Mouse (Mus musculus): ENCODE results near the gene Zmat5.
A peak's percentile ranks its signal among the peaks of the same experiment; 100 is the strongest.
"Not testable (repeated sequence)": the region's sequence is repeated elsewhere in the genome, so short reads cannot be mapped to it uniquely, and the experiment has no call there.

The Zmat5 gene

GRCm38 (mm10) chr11:4690353-4690752, 14.1 kb upstream of the Zmat5 start:
- DNase-seq (ENCODE audit: low read depth, low spot score): no peak

- DNase-seq (ENCODE audit: low read depth, low spot score): no peak
These were observed 13.3 kb upstream of the Zmat5 start for GRCm38 (mm10) chr11:4691213-4691612.

GRCm38 (mm10) chr11:4692162-4692561, 12.3 kb upstream of the Zmat5 start:
- DNase-seq (ENCODE audit: low read depth, low spot score): no peak

- peak; percentile 89 for DNase-seq (ENCODE audit: low read depth, low spot score)
These were observed 7.2 kb upstream of the Zmat5 start for GRCm38 (mm10) chr11:4697043-4697983.

GRCm38 (mm10) chr11:4700726-4701125, 3.8 kb upstream of the Zmat5 start:
- peak; percentile 90 for DNase-seq (ENCODE audit: low read depth, low spot score)

- DNase-seq (ENCODE audit: low read depth, low spot score): no peak
These were observed 798 bp upstream of the Zmat5 start for GRCm38 (mm10) chr11:4703688-4704071.

GRCm38 (mm10) chr11:4705178-4705577, 700 bp downstream of the Zmat5 start:
- DNase-seq (ENCODE audit: low read depth, low spot score): no peak

- not testable (repeated sequence) for DNase-seq (ENCODE audit: low read depth, low spot score)
These were observed 5.7 kb downstream of the Zmat5 start for GRCm38 (mm10) chr11:4710188-4710587.

GRCm38 (mm10) chr11:4712822-4713221, 8.3 kb downstream of the Zmat5 start:
- peak; percentile 21 for DNase-seq (ENCODE audit: low read depth, low spot score)

- no peak for DNase-seq (ENCODE audit: low read depth, low spot score)
These were observed 10.2 kb downstream of the Zmat5 start for GRCm38 (mm10) chr11:4714727-4715126.

- DNase-seq (ENCODE audit: low read depth, low spot score): no peak
These were observed 11.1 kb downstream of the Zmat5 start for GRCm38 (mm10) chr11:4715596-4715995.

GRCm38 (mm10) chr11:4716530-4717236, 12.2 kb downstream of the Zmat5 start:
- no peak for DNase-seq (ENCODE audit: low read depth, low spot score)

- DNase-seq (ENCODE audit: low read depth, low spot score): no peak
These were observed 14.1 kb downstream of the Zmat5 start for GRCm38 (mm10) chr11:4718548-4718947.

- no peak for DNase-seq (ENCODE audit: low read depth, low spot score)
These were observed 15.5 kb downstream of the Zmat5 start for GRCm38 (mm10) chr11:4719961-4720360.

- DNase-seq (ENCODE audit: low read depth, low spot score): no peak
These were observed 15.9 kb downstream of the Zmat5 start for GRCm38 (mm10) chr11:4720393-4720792.

- no peak for DNase-seq (ENCODE audit: low read depth, low spot score)
These were observed 16.6 kb downstream of the Zmat5 start for GRCm38 (mm10) chr11:4720900-4721580.

GRCm38 (mm10) chr11:4721728-4722127, 17.2 kb downstream of the Zmat5 start:
- DNase-seq (ENCODE audit: low read depth, low spot score): no peak

GRCm38 (mm10) chr11:4729603-4730002, 25.1 kb downstream of the Zmat5 start:
- no peak for DNase-seq (ENCODE audit: low read depth, low spot score)

GRCm38 (mm10) chr11:4730096-4730495, 25.6 kb downstream of the Zmat5 start:
- no peak for DNase-seq (ENCODE audit: low read depth, low spot score)

- no peak for DNase-seq (ENCODE audit: low read depth, low spot score)
These were observed 26.4 kb downstream of the Zmat5 start for GRCm38 (mm10) chr11:4730913-4731312.

- no peak for DNase-seq (ENCODE audit: low read depth, low spot score)
These were observed 27.3 kb downstream of the Zmat5 start for GRCm38 (mm10) chr11:4731781-4732180.

GRCm38 (mm10) chr11:4734179-4734578, 29.7 kb downstream of the Zmat5 start:
- no peak for DNase-seq (ENCODE audit: low read depth, low spot score)

Data from 3T3-L1 (cell line).